Mouse (Mus musculus) mesoderm, embryonic 11.5 days (tissue): ENCODE measurements around the gene Pptc7.
"Not testable (repeated sequence)": the region's sequence is repeated elsewhere in the genome, so short reads cannot be mapped to it uniquely, and the experiment has no call there.

Source experiments
- DNase-seq: peaks from one replicate; pipeline ENCODE4 v3.0.0-alpha.2; 2012; ENCODE audit warnings: low read depth, low spot score

Pptc7 gene

DNA sequence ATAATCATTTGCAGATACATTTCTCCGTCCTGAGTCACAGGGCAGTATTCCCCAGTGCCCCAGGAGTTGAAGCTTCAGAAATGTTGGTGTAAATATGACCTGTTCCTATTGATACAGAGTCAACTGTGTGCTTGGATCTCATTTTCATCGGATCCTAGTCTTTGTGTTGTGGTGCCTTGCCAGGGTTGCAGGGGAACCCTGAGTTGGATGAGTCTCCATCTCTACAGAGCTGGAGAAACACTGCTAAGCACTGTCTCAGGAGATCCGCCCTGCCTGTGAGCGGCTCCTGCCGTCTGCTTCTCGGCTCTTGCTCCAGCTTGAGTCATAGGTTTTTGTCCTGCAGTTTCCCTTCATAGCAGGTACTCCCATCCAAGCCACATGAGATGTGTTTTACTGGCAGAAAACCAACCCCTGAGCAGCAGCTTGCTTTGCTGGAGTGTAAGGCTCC, 15.9 kb downstream of the Pptc7 start:
- no peak for DNase-seq

DNA sequence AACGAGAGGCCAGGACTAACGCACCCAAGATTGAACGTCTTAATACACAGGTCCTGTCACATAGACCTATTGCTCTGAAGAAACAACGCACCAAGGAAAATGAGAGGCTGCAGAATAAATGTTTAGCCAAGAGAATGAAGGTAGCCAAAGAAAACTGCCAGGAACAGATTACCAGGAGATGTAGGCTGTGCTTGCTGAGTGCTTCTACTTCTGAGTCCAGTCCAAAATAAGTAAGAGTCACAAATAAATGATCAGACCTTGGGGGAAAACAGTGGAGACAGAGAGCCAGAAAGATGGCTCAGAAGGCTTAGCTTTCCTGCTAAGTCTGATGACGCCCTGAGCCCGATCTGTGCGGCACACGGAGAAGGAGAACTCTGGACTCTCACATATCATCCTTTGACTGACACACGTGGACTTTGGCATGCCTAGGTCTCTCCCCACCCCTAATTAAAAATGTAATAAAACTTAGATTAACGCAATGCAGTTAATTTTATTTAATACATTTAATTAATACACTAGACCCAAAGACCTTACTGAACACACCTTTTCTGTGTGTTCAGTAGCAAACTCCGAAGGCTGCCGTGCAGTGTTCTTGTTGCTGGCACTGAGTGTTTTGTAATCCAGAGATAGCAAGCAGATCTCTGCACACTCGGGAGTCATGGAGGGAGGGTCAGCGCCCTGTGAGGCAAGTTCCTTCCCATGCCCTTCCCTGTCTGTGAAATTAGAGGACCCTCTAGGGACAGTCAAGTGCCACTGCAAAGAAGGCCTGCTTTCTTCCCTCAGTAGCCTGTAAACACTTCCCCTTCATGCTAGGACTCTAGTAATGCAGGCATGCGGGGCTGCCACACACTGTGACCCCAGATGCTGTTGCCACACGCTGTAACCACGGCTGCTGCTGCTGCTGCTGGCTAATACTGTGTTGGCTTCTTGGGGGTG, 18.9 kb downstream of the Pptc7 start:
- DNase-seq, result no peak

GRCm38 (mm10) chr5:122303937-122304336, 19.8 kb downstream of the Pptc7 start:
- DNase-seq, result no peak

GRCm38 (mm10) chr5:122304541-122304940, 20.4 kb downstream of the Pptc7 start:
- DNase-seq, result no peak

GRCm38 (mm10) chr5:122305472-122305871, 21.3 kb downstream of the Pptc7 start:
- no peak for DNase-seq

DNA sequence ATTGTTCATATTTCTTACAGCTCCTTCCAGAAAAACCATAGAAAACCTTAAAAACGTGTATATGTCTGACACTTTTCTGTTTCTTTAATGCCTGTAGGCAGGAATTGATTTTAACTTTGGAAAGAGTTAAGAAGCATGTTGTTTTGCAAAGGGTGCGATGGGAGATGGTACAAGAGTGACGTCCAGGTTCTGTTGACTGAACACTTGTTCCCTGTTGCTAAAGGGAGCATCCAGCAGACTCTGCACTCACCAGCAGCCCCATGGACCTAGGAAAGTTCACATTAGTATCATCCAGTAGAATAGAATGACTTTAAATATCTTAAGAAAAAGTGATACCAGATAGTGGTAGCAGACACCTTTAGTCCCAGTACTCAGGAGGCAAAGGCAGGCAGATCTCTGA, 22.4 kb downstream of the Pptc7 start:
- DNase-seq, result no peak

- DNase-seq, result no peak
These were observed 26.5 kb downstream of the Pptc7 start for GRCm38 (mm10) chr5:122310699-122311098.

DNA sequence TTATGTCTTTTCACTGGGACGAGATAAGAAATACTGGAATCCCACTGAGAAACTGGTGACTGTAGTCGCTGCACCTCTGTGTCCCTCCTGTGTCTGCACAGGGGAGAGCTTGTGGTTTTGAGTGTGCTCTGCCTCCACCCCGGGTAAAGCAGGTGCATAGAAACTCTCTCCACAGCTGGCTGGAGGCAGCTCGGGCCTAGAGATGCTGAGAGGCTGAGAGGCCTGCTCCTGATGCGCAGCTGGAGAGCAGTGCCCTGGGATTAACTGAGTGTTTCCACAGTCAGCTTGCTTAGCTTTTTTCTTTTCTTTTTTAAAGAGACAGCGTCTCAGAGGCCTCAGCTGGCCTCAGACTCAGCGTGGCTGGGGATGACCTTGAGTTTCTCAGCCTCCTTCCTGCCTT, 27.5 kb downstream of the Pptc7 start:
- DNase-seq, result no peak

- DNase-seq, result no peak
These were observed 28.2 kb downstream of the Pptc7 start for GRCm38 (mm10) chr5:122312346-122312745.

DNA sequence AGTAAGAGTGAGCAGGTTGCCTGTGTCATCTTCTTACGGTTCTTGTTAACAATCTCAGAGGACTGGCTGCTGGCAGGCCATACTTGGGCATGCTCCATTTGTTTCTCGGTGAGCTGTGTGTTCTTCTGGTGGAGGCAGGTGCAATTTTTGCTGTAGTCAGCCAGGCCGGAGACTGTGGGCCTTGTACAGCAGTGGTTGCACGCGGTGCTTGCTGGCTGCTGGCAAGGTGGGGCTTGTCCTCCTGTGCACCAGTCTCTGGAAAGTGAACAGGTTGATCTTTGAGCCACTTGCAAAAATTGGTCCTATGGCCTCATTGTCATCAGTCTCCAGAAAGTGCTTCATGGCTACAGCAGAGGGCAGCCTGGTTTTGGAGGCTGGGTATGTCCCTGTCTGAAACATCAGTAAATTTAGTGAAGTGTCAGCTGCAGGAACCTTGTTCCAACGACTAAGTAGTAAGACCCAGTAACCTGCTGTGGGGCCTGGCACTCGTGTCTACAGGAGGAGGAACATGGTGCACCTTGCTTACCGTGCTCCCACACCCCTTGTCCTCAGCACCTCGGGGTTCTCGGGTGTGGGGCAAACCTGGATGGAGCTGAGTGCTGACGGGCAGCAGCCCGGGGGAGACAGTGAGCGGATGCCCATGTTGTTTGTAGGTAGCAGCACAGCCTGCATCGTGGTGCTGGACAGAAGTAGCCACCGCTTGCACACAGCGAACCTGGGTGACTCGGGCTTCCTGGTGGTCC, 28.9 kb downstream of the Pptc7 start:
- no peak for DNase-seq

DNA sequence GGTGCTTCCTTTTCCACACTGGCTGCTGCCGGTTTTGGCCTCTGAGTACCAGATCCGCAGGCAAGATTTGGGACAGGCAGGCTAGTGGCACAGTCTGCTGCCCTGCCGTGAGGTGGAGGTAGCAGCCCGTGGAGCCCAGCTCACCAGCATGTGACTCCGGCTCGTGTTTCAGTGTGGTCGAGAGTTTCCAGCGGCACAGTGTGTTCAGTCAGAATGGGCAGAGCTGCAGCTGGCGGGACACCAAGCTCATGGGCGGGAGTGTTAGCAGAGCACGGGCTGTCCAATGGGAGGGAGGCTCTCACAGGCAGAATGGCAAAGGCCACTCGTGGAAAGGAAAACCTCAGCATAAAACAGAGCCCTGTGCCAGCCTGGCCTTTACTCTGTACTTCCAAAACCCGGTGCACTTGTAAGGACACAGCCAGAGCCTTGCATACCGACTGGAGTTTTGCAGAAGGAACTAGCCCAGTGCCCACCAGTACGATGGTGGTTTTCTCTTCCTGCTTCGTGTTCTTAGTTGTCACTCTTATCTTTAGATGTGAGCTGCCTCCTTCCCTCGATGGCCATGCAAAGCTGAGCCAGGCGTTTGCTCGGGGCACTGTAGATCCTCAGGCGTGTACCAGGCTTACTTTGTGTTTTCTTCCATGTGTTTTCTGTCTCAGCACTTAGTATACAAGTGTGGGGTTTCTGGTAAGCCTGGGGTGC, 31.0 kb downstream of the Pptc7 start:
- no peak for DNase-seq

DNA sequence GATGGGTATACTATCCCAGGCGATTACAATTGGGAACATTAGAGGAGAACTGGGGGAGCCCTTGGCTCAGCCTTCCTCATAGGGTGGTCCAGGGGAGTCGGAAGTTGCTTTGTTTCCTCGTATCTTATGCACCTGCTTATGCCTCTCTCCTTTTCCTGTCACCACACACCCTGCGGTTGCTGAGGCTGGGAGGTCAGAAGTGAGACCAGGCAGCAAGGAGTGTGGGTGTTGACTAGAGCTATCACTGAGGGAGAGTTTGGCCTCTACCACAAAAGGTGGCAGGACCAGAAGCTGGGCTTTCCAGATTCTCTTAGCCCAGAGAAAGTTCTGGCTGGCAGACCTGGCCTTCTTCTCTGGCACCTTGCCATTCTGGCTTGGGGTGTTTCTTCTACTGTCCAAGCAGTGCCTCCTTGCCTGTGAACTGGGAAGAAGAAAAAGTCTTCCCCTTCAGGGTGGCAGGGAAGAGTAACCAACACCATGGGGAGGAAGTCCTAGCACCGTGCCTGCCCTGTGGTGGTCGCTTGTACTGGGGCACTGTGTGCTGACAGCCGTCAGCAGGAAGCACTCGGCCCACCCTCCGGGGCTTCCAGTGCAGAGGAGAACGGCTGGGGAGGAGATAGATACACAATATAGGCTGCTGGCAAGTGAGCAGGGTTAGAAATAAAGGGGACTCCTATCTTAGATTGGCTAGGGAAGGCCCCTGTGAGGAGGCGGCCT, 33.3 kb downstream of the Pptc7 start:
- DNase-seq, result no peak

GRCm38 (mm10) chr5:122318100-122318499, 33.9 kb downstream of the Pptc7 start:
- no peak for DNase-seq

DNA sequence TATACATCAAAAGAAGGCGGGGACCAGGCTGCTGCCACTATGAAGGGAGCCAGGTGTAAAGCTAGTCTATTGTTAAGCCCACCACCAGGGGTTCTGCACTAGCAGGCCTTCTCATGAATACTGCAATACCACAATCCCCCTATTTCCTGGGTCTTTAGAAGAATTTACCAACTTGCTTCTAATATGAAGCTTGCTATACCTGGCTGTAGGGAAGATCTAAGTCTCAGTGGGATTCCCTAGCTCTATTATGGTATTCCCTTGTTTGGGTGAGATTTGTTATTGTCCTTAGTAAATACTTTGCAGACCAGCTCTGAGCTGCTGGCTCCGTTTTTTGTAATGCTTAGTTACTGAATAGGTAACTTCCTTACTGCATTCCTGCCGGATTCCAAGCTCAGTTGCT, 34.8 kb downstream of the Pptc7 start:
- DNase-seq, result not testable (repeated sequence)

DNA sequence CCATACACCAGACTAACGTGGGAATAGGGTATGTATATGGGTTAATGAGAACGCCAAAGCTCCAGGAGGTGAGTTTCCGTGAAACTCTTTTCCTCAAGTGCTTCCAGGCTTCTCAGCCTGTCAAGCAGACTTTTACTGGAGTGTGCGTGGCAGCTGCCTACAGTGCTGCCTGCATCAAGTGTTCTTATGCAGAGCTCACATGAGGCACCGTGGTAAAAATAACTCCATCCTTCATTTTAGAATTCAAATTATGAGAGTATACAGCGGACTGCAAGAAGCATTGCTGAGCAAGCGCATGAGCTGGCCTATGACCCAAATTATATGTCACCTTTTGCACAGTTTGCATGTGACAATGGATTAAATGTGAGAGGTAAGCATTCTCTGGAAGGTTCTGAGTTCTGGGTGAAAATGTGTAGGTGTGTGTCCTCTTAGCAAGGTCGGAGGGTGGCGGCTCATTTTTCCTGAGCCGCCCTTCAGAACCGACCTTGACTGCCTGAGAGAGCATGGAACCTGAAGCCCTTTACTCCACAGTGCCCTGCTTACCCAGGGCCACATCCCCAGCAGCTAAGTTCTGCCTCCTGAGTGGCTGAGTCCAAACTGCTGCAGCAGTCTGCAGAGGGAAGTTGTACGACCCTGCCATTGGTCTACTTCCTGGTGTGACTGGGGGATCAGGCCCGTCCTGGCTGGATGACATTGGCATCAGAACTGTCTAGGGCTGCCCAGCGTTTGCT, 35.5 kb downstream of the Pptc7 start:
- DNase-seq, result no peak

- no peak for DNase-seq
These were observed 36.1 kb downstream of the Pptc7 start for GRCm38 (mm10) chr5:122320205-122320781.

DNA sequence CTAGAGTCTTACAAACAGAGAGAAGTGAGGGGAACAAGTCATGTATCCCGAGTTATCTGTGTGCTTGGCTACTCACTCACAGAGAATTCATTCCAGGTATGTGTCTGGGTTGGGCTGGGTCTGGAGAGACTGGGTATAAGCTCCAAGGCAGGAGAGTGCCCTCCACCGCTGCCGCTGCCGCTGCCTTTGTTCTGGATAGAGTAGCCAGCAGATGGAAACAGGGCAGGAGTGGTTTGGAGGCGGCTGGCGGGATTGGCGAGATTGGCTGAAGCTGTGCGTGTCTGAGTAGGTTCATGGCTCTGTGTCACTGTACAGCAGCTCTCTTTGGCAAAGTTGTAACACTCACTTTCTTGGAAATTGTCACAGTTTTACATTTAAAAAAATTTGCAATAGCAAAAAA, 39.4 kb downstream of the Pptc7 start:
- no peak for DNase-seq

GRCm38 (mm10) chr5:122324608-122325431, 40.7 kb downstream of the Pptc7 start:
- no peak for DNase-seq

- DNase-seq, result no peak
These were observed 41.3 kb downstream of the Pptc7 start for GRCm38 (mm10) chr5:122325477-122325876.

GRCm38 (mm10) chr5:122327283-122327682, 43.1 kb downstream of the Pptc7 start:
- no peak for DNase-seq
